Mouse (Mus musculus) cerebellum, adult 2 months (tissue): Measurements from ENCODE around the gene Mtmr10. TPM values are rescaled to one million over a fixed set of nuclear protein-coding genes. Genes with fewer than 3 reads are reported as not detected.

Experiments
- DNase-seq, 2 experiments: peaks; one replicate each; pipeline ENCODE4 v3.0.0; 2021
- H3K27ac ChIP-seq: fragments of 200-500 bp; 2 replicates; pipeline ENCODE4 v1.5.1; 2012; ENCODE audit warnings: low read length, control low read depth, inconsistent platforms; ENCODE audit not compliant: insufficient read depth
- H3K27me3 ChIP-seq: fragments of 200-500 bp; 2 replicates; pipeline ENCODE4 v1.6.1; 2012; ENCODE audit warnings: inconsistent platforms, mild to moderate bottlenecking, low read length, moderate library complexity; ENCODE audit not compliant: control insufficient read depth, insufficient read depth
- H3K4me1 ChIP-seq: fragments of 200-500 bp; 2 replicates; pipeline ENCODE4 v1.6.1; 2011; ENCODE audit warnings: low read length; ENCODE audit not compliant: control insufficient read depth, insufficient read depth
- H3K4me3 ChIP-seq: fragments of 200-500 bp; replicated peaks from 2 replicates; pipeline ENCODE3; 2011; ENCODE audit warnings: mild to moderate bottlenecking, low read depth, low read length, control low read depth; ENCODE audit not compliant: insufficient read depth
- CTCF ChIP-seq: fragments of 200-500 bp; IDR thresholded peaks from 2 replicates; pipeline ENCODE4 v1.5.1; 2011; ENCODE audit warnings: low read depth, mild to moderate bottlenecking, control low read depth, low read length, moderate library complexity, borderline replicate concordance; ENCODE audit not compliant: insufficient read depth
- POLR2A ChIP-seq: fragments of 200-500 bp; IDR thresholded peaks from 2 replicates; pipeline ENCODE4 v1.6.1; 2011; ENCODE audit warnings: low read length, control low read depth, borderline replicate concordance; ENCODE audit not compliant: insufficient read depth
- WGBS: fragments of 180-500 bp; shearing (Covaris S2); methylation state at CpG from one replicate; pipeline ENCODE4 v1.1.7; 2018; 5-methylcytosine and 5-hydroxymethylcytosine counted together
- polyA plus RNA-seq: library from polyadenylated mRNA; depleted of rRNA; stranded (reverse); fragments of >200 nt; gene quantifications from 2 replicates; pipeline ENCODE4 v1.2.3, GENCODE M21; 2012

Gene Mtmr10
- polyA plus RNA-seq, 1 experiment = 16.5 TPM

GRCm38 (mm10) chr7:64310756-64311155 is 23.3 kb downstream of the Mtmr10 start:
- no peaks in the 10 kb centered on the region for H3K4me1 ChIP-seq
- no peaks in the 10 kb centered on the region for H3K27me3 ChIP-seq
- WGBS = 67% methylated on average over 2 of the region's 2 CpGs
- TF ChIP-seq CTCF = no peak
- no peak for TF ChIP-seq POLR2A
- no peak overlapping the region for H3K4me3 ChIP-seq
- DNase-seq = no peak
- H3K27ac ChIP-seq = no peak overlapping the region

GRCm38 (mm10) chr7:64312811-64313210 is 25.4 kb downstream of the Mtmr10 start:
- TF ChIP-seq POLR2A = no peak
- TF ChIP-seq CTCF = no peak
- Histone ChIP-seq H3K4me1 (no peaks in the 10 kb centered on the region), H3K27me3 (no peaks in the 10 kb centered on the region), H3K27ac (no peak overlapping the region), H3K4me3 (no peak overlapping the region)
- WGBS = 95% methylated on average over 7 of the region's 7 CpGs
- DNase-seq = no peak

- TF ChIP-seq CTCF (no peak), POLR2A (no peak)
- Histone ChIP-seq H3K27ac (no peak overlapping the region), H3K27me3 (no peaks in the 10 kb centered on the region), H3K4me3 (no peak overlapping the region), H3K4me1 (no peaks in the 10 kb centered on the region)
- 77% methylated on average over 5 of the region's 5 CpGs for WGBS
- DNase-seq = no peak
Observed at GRCm38 (mm10) chr7:64321125-64321524, 33.7 kb downstream of the Mtmr10 start.

DNA sequence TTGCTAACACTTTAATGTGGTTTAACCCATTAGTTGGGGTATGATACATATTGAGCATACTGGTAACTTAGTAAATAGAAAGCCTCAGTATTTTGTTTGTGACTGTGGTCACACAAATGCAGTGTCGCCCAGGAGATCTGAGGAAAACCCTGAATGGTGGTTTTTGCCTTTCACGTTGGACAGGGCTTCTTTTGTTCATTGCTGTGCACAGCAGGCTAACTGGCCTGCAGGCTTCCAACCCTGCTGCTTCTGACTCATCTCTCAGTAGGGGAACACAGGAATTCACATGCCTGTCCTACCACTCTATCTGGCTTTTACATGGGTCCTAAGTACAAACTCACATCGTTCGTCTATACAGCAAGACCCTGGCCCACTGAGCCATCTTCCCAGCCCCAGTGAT is 34.2 kb downstream of the Mtmr10 start:
- H3K27me3 ChIP-seq = no peaks in the 10 kb centered on the region
- H3K27ac ChIP-seq = no peak overlapping the region
- 18% methylated on average over 4 of the region's 4 CpGs for WGBS

DNA sequence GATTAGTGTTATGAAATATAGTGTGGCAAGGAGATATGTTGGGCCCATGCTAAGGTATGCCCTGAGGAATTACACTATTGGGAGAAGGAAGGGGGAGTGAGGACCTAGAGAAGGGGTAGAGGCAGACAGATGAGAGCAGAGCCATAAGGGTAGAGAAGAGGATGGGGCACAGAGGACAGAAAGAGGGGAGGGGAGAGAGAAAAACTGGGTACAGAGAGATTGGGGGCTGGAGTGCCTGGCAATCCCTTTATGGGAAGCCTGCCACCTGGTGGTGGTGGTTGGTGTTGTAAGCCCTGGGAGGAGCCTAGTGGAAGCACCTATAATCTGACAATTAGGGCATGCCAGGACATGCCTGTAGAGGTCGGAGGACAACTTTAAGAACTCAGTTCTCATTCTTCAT is 39.4 kb downstream of the Mtmr10 start:
- TF ChIP-seq POLR2A (no peak), CTCF (peak; percentile 81)
- H3K27me3 ChIP-seq = no peaks in the 10 kb centered on the region
- H3K4me3 ChIP-seq = no peak overlapping the region
- DNase-seq = peak; percentile 70 to 82
- 3% methylated on average over 1 of the region's 1 CpGs for WGBS
- no peak overlapping the region for H3K27ac ChIP-seq
- peaks cover 3% of the 10 kb centered on the region; the same call in 1 of the 2 replicates for H3K4me1 ChIP-seq

More for the DNA sequence above, 34.2 kb downstream of the Mtmr10 start:
- peak in 1 of 2 experiments; percentile 51 for DNase-seq
- no peak for TF ChIP-seq POLR2A
- TF ChIP-seq CTCF = no peak
- no peaks in the 10 kb centered on the region for H3K4me1 ChIP-seq
- no peak overlapping the region for H3K4me3 ChIP-seq

DNA sequence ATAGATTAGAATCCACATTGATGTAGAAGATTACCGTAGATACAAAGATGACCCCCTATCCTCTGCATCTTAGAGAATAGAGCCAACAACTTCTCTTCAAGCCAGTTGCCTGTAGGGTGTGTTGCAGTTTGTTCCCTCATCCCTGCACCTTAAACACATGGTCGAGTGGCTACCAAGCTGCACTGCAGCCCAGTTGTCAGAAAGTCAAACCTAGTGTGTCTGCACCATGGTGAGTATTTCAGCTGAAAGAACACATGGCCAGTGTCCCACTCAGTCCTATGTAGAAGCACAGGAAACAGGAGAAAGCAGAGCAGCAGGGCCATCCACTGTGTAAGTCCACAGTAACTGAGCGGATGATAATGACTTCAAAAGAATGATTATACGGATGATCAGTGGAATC is 40.0 kb downstream of the Mtmr10 start:
- TF ChIP-seq CTCF (no peak), POLR2A (no peak)
- H3K27ac ChIP-seq = no peak overlapping the region
- 82% methylated on average over 4 of the region's 4 CpGs for WGBS
- H3K4me1 ChIP-seq = peaks cover 7% of the 10 kb centered on the region; the same call in 1 of the 2 replicates
- no peak overlapping the region for H3K4me3 ChIP-seq
- H3K27me3 ChIP-seq = no peaks in the 10 kb centered on the region
- no peak for DNase-seq

DNA sequence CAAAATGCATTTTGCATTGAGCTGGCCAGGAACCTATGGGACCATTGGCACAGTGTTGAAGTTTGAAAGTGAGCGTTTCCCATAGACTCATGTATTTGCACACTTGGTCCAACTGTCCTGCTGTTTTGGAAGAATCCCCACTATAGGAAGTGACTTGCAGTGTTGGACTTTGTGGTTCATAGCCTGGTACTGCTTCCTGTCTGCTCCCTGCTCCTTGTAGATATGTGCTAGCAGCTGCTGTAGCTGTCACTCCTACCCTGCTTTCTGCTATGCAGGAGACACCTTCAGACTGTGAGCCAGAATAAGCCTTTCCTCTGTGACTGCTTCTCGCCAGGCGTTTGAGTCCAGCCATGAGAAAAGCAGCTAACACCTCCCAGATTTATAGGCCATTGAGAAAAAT is 43.9 kb downstream of the Mtmr10 start:
- no peak for DNase-seq
- TF ChIP-seq POLR2A (no peak), CTCF (no peak)
- WGBS = 64% methylated on average over 3 of the region's 3 CpGs
- Histone ChIP-seq H3K27ac (no peak overlapping the region), H3K4me3 (no peak overlapping the region), H3K27me3 (no peaks in the 10 kb centered on the region), H3K4me1 (peaks cover 18% of the 10 kb centered on the region)

DNA sequence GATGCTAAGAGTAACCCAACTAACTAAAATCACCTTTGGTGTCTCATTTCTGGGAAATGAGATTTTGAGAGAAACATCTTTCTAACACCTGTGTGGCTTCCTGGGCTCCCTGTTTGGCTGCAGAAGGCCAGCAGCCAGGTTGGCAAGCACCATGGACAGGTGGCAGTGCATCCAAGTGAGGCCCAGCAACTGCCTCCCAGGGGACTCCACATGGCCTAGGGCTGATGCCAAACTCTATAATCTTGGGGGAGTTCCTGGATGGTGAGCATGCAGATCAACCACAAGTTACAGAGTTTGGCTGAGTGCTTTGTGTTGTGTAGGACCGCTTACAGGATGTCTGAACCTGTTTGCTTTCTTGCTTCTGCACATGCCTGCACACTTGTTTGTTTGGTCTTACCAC is 45.2 kb downstream of the Mtmr10 start:
- DNase-seq = peak; percentile 46 to 54
- H3K27ac ChIP-seq = no peak overlapping the region
- no peaks in the 10 kb centered on the region for H3K27me3 ChIP-seq
- peaks cover 18% of the 10 kb centered on the region for H3K4me1 ChIP-seq
- TF ChIP-seq POLR2A (no peak), CTCF (no peak)
- 66% methylated on average over 1 of the region's 1 CpGs for WGBS
- H3K4me3 ChIP-seq = no peak overlapping the region
